Mouse (Mus musculus): ENCODE results near the gene Vmn2r-ps130. TPM values are rescaled to one million over a fixed set of nuclear protein-coding genes. Genes with fewer than 3 reads are reported as not detected.
"Not testable (repeated sequence)": the region's sequence is repeated elsewhere in the genome, so short reads cannot be mapped to it uniquely, and the experiment has no call there.

Gene Vmn2r-ps130
- not detected in 2 replicates for polyA plus RNA-seq (2014; fragmentation: Nextera tagmentation; extraction: Ambion mirVana)

GRCm38 (mm10) chr17:23060866-23061265, at the start of gene Vmn2r-ps130:
TSS of gene Vmn2r-ps130 (plus strand) at chr17:23061166.
- no CpG with 5 or more reads among the region's 1 CpGs for WGBS
- not testable (repeated sequence) for H3K9ac ChIP-seq (ENCODE audit: low read length); ATAC-seq (ENCODE audit: insufficient read depth, low FRiP score, low TSS enrichment)

More at GRCm38 (mm10) chr17:23060866-23061265, at the start of gene Vmn2r-ps130:
- H3K9me3 ChIP-seq (ENCODE audit: control insufficient read depth, low read length); H3K4me1 ChIP-seq (ENCODE audit: control insufficient read depth, insufficient read depth, low read length); H3K27ac ChIP-seq (ENCODE audit: low read depth, low read length); H3K27me3 ChIP-seq (ENCODE audit: control insufficient read depth, insufficient read depth, low read length); H3K36me3 ChIP-seq (ENCODE audit: control insufficient read depth, insufficient read depth, low read length); DNase-seq (ENCODE audit: low spot score); H3K4me2 ChIP-seq (ENCODE audit: low read depth); H3K4me3 ChIP-seq (ENCODE audit: low read depth, low read length): not testable (repeated sequence)

Other genes with a start within 250 kb of the Vmn2r-ps130 start
- 20.8 and 21.2 TPM in 2 replicates for gene Zfp945, start 194.0 kb upstream of the Vmn2r-ps130 start, polyA plus RNA-seq (2014; fragmentation: Nextera tagmentation; extraction: Ambion mirVana)
- gene Vmn2r113, start 118.2 kb upstream of the Vmn2r-ps130 start, polyA plus RNA-seq (2014; fragmentation: Nextera tagmentation; extraction: Ambion mirVana) = not detected in 2 replicates
- gene Zfp40, start 132.1 kb downstream of the Vmn2r-ps130 start, polyA plus RNA-seq (2014; fragmentation: Nextera tagmentation; extraction: Ambion mirVana) = 18.0 and 19.5 TPM in 2 replicates